Mouse (Mus musculus) adipocyte (in vitro differentiated cells): ENCODE data around the gene Supt4a.

Experiments
- DNase-seq: peaks from one replicate; pipeline ENCODE4 v3.0.0-alpha.2; 2016; ENCODE audit warnings: low spot score

The Supt4a gene

GRCm38 (mm10) chr11:87725964-87726562 is 11.3 kb upstream of the Supt4a start:
- DNase-seq, result no peak

GRCm38 (mm10) chr11:87727021-87727420 is 10.3 kb upstream of the Supt4a start:
- DNase-seq, result no peak

- no peak for DNase-seq
These were observed 9.9 kb upstream of the Supt4a start for GRCm38 (mm10) chr11:87727471-87727870.

- DNase-seq, result no peak
These were observed 8.3 kb upstream of the Supt4a start for GRCm38 (mm10) chr11:87728850-87729592.

- DNase-seq, result no peak
These were observed 7.7 kb upstream of the Supt4a start for GRCm38 (mm10) chr11:87729593-87730185.

- DNase-seq, result no peak
These were observed 6.6 kb upstream of the Supt4a start for GRCm38 (mm10) chr11:87730652-87731310.

- no peak for DNase-seq
These were observed 3.0 kb upstream of the Supt4a start for GRCm38 (mm10) chr11:87734346-87734745.

GRCm38 (mm10) chr11:87735691-87736090 is 1.7 kb upstream of the Supt4a start:
- DNase-seq, result no peak

- DNase-seq, result peak; percentile 59
These were observed 661 bp upstream of the Supt4a start for GRCm38 (mm10) chr11:87736647-87737134.

GRCm38 (mm10) chr11:87743691-87744090 is 6.3 kb downstream of the Supt4a start:
- DNase-seq, result no peak

- DNase-seq, result no peak
These were observed 7.6 kb downstream of the Supt4a start for GRCm38 (mm10) chr11:87744964-87745363.

- DNase-seq, result no peak
These were observed 8.5 kb downstream of the Supt4a start for GRCm38 (mm10) chr11:87745632-87746555.

- no peak for DNase-seq
These were observed 10.0 kb downstream of the Supt4a start for GRCm38 (mm10) chr11:87747312-87747711.

- DNase-seq, result no peak
These were observed 10.4 kb downstream of the Supt4a start for GRCm38 (mm10) chr11:87747716-87748115.

- DNase-seq, result no peak
These were observed 11.1 kb downstream of the Supt4a start for GRCm38 (mm10) chr11:87748132-87749119.

GRCm38 (mm10) chr11:87749192-87750042 is 12.1 kb downstream of the Supt4a start:
- DNase-seq, result no peak

GRCm38 (mm10) chr11:87750043-87750421 is 12.7 kb downstream of the Supt4a start:
- no peak for DNase-seq

- DNase-seq, result no peak
These were observed 13.2 kb downstream of the Supt4a start for GRCm38 (mm10) chr11:87750521-87750920.

GRCm38 (mm10) chr11:87751031-87751430 is 13.7 kb downstream of the Supt4a start:
- no peak for DNase-seq
